Mouse (Mus musculus) G1E-ER4 (cell line): Measurements from ENCODE around the gene Bard1. TPM values are rescaled to one million over a fixed set of nuclear protein-coding genes. Genes with fewer than 3 reads are reported as not detected.

Experiments used
- GATA1 ChIP-seq: IDR thresholded peaks from one replicate; pipeline ENCODE4 v1.8.0; 2012; ENCODE audit warnings: low read length, inconsistent platforms
- polyA plus RNA-seq: library from polyadenylated mRNA; stranded (reverse); fragments of >175 nt; gene quantifications from 2 replicates; pipeline ENCODE4 v1.2.3, GENCODE M21; 2012

The Bard1 gene
- 4.8 and 5.5 TPM in 2 replicates for polyA plus RNA-seq

GRCm38 (mm10) chr1:71102344-71103173 is at the start of gene Bard1:
Bard1 (minus strand) TSS chr1:71103146.
- TF ChIP-seq GATA1, result no peak

DNA sequence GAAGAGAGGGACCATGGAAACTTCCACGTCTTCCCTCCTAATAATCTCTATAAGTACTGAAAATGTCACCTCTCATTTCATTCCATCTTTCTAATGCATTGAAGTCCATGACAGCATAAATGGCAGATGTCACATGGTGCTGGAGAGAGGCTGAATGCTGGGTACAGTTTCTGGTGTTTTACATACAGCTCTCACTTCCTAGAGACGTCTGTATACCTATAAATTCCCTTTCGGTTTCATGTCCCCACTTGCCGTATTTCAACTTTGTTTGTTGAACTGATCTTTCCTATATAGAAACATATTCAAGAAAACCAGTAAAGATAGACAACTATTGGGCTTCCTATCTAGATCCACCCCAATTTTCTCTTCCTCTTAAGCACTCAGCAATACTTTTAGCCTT is 24.2 kb upstream of the Bard1 start:
- TF ChIP-seq GATA1, result no peak

- TF ChIP-seq GATA1, result no peak
These were observed 15.6 kb upstream of the Bard1 start for GRCm38 (mm10) chr1:71118511-71118910.

GRCm38 (mm10) chr1:71117253-71117652 is 14.3 kb upstream of the Bard1 start:
- TF ChIP-seq GATA1, result no peak

DNA sequence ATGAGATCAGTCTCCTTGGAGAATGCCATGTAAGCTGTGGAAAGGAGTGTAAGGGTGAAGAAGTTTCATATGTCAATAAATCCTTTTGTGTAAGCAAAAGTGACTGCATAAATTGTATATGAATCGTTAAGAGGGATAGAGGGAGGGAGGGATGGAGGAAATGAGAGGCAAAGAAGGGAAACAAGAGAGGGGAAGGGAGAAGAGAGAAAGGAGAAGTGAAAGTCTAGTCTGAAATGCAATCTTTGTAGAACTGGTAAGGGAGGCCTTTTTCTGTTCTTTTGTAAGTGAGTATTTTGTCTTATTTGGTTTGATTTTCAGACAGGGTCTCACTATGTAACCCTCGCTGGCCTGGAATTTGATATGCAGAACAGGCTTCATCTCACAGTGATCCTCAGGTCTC is 12.8 kb upstream of the Bard1 start:
- TF ChIP-seq GATA1, result no peak

- TF ChIP-seq GATA1, result no peak
These were observed 6.9 kb upstream of the Bard1 start for GRCm38 (mm10) chr1:71109858-71110257.

GRCm38 (mm10) chr1:71106127-71106526 is 3.2 kb upstream of the Bard1 start:
- no peak for TF ChIP-seq GATA1

DNA sequence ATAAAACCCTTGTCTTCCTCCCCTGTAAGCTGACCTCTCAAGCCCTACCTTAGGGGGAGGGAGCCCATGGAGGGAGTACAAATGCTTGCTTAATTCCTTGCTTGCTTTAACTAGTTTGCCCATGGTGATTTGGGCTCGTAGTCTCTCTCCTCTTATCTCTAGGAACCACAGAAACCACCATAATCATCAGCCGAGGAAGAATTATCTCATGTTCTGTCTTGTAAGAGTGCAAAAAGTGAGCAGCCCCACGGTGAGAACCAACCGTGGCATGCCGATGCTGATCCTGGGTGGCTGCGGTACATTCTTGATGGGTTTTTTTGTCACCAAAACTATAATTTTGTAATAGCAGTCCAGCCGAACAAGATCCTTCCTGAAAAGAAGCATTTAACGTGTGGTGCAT is 2.8 kb upstream of the Bard1 start:
- peak; percentile 88 for TF ChIP-seq GATA1

DNA sequence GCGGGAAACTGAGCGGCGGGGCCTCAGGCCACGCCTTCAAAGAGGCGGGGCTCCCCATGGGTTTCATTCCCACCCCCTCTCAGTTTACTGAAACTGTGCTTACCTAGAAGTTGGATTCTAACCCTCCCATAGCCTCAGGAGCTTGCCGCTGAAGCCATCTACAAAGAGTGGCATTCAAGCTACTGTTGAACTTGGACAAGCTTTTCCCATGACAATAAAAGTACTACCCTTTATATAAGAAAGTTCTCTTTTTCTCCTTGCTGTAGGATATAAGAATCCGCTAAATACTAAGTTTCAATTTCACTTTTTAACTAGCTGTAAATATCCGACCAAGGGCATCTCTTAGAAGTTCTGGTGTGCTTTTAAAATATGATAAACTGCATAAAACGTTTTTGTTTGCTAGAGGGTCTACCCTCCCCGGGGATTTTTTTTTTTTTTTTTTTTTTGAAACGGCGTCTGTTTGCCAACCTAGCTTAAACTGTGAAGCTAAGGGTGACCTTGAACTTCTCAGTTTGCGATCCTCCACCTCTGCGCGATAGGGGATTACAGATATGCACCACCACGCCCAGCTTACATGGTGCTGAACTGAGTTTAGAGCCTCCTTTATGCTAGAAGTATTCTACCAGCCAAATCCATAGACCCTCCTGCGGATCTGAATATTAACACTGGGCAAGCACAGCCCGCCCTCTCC is 373 bp upstream of the Bard1 start:
- TF ChIP-seq GATA1, result no peak

- no peak for TF ChIP-seq GATA1
These were observed 1.5 kb downstream of the Bard1 start for GRCm38 (mm10) chr1:71101369-71101970.

DNA sequence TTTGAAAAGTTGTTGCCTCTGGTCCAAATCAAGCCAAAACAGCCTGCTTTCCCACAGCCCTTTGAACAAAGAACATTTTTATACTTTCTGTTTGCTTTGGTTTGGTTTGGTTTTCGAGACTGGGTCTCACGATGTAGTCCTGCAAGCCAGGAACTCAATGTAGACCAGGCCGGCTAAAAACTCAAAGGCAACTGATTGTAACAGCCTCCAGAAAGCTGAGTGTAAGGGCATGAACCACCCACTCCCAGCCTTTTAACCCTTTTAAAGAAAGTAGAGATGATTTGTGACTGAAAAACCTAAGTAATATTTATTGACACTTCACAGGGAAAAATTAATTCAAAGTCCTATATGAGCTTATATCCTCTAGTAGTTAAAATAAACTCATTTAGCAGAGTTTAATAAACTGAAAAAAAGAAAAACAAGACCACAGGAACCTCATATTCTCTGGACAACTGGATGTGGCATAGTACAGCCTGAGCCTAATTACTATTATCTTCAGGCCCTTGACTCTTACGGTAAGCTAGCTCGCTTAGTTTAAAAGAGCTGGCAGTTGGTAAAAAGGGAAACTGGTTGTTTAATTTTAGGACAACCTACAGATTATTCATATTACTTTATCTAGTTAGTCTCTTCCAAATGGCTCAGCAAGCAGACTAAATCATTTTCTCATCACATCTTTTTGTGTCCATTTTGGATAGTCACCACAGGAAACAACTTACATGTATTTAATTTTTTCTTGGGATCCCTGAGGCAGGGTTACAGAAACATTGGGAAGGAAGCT is 2.2 kb downstream of the Bard1 start:
- no peak for TF ChIP-seq GATA1

GRCm38 (mm10) chr1:71099945-71100515 is 2.9 kb downstream of the Bard1 start:
- TF ChIP-seq GATA1, result no peak

GRCm38 (mm10) chr1:71096031-71096430 is 6.9 kb downstream of the Bard1 start:
- no peak for TF ChIP-seq GATA1

GRCm38 (mm10) chr1:71095211-71095805 is 7.6 kb downstream of the Bard1 start:
- no peak for TF ChIP-seq GATA1

GRCm38 (mm10) chr1:71075651-71076050 is 27.3 kb downstream of the Bard1 start:
- TF ChIP-seq GATA1, result no peak
